Mouse (Mus musculus) megakaryocyte-erythroid progenitor cell, adult 5-6 weeks (primary cell): ENCODE data around the gene Gpr183. TPM values are rescaled to one million over a fixed set of nuclear protein-coding genes. Genes with fewer than 3 reads are reported as not detected.

ENCODE experiments used
- ATAC-seq: replicated peaks from 2 replicates; pipeline ENCODE4 v1.8.0; 2016; ENCODE audit warnings: mild to moderate bottlenecking, inconsistent platforms; ENCODE audit not compliant: severe bottlenecking, poor library complexity, low FRiP score, low TSS enrichment
- total RNA-seq, 2 experiments: library from RNA; stranded (forward) in 1 of 2; stranded (reverse) in 1 of 2; fragments of 200-1000, 215-1000 nt in 1 of 2; fragments of >200 nt in 1 of 2; fragmentation: Nextera tagmentation in 1 of 2; gene quantifications; 2 replicates each; pipeline ENCODE4 v1.2.3; 2014 to 2017

Gene Gpr183
- total RNA-seq, 2 experiments from 2014 or later = 0.52 to 0.94 TPM

GRCm38 (mm10) chr14:121937601-121938255 is 27.3 kb downstream of the Gpr183 start:
- ATAC-seq = peak; percentile 23; the same call in 1 of the 2 replicates

DNA sequence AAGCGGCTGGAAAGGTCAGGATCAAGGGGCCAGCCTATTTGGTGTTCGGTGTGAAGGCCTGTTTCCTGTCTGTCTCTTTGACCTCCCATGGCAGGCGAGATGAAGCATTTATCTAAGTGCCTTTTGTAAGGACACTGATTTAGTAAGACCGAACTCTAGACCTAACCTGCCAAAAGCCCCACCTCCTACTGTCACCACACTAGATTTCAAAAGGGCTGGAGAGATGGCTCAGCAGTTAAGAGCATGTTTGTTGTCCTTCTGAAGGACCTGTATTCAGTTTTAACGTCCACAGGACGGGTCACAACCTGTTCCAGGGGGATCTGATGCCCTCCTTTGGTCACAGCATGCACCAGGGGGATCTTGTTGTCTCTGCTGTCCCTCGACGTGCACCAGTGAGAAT is 28.1 kb downstream of the Gpr183 start:
- ATAC-seq = no peak

DNA sequence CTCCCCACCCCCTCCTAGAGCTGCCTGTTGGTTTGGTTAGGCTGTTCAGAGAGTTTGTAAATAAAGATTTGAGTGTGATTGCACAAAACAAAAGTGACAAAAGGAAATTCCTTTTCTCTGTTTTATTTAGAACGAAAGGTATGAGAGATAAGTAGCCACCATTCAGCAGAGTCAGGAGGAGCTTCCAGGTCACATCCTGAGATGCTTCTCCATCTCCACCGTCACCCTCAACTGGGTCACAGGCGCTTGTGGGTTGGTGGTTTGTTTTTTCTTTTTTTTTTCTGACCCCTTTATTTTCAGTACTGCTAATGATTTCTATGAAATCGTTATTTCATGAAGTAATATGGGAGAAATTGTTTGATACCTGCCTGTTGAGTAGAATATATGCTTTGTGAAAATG is 28.6 kb downstream of the Gpr183 start:
- ATAC-seq = no peak

GRCm38 (mm10) chr14:121934597-121934946 is 30.4 kb downstream of the Gpr183 start:
- ATAC-seq = no peak

DNA sequence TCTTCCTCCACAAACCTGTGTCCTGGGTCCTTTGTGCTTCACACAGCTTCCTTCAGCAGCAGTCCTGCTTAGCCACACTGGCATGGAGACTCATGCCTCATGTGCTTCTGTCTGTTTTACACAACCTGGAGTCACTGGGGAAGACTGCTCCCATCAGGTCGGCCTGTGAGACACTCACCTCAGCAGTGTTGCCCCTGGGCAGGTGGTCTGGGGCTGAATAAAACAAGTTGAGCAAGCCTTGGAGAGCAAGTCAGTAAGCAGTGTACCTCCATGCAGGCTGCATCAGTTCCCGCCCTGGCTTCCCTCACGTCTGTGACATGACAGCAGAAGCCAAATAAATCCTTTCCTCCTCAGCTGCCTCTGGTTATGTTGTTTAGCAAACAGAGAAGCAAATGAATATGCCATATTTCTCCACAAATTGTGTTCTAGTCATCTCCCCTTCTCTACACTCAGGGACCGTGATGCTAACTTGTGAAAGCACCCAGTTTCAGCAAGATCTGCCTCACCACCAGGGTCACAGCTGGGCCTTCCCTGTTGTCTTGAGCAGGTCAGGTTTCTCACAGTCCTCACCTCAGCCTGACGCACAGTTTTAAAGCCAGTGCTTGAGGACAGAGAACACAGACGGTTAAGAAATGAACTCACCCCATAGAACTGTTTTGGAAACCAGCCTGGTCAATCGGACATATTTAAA is 30.9 kb downstream of the Gpr183 start:
- ATAC-seq = no peak

DNA sequence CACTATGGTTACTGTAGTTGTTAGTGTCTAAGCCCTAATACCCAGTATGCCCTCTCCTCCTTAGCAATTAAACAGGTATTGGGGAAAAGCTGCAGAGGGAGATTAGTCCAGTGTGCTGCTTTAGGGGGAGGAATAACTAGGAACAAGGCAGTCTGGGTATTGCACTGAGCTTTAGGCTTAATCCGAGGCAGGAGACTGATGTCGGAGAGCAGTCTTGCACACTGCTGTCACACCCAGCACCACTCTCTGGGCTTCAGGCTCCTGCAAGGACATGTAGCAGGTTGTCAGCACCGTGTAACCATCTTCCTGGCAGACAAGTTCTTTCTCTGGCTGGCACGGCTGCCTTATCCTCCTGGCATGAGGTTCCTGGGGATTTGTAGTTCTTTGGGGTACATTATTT is 32.8 kb downstream of the Gpr183 start:
- ATAC-seq = no peak

DNA sequence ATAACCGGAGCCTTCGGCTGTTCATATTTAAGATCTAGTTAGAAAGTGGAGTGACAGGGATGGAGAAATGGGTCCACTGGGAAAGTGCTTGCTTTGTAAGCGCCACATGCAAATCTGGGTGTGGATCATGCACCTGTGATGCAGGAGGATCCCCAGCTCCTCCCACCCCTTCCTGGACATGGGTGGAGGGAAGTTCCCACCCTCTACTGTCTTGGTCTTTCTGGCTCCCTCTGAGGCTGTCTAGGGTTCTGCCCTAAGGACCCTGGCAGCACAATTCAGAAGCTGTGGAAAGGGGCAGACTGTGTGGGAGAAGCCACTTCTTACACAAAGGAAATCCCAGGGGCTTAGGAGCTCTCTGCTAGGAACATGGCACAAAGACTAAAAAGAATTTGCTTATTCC is 33.4 kb downstream of the Gpr183 start:
- ATAC-seq = no peak

- no peak for ATAC-seq
Observed at GRCm38 (mm10) chr14:121930731-121931383, 34.1 kb downstream of the Gpr183 start.

DNA sequence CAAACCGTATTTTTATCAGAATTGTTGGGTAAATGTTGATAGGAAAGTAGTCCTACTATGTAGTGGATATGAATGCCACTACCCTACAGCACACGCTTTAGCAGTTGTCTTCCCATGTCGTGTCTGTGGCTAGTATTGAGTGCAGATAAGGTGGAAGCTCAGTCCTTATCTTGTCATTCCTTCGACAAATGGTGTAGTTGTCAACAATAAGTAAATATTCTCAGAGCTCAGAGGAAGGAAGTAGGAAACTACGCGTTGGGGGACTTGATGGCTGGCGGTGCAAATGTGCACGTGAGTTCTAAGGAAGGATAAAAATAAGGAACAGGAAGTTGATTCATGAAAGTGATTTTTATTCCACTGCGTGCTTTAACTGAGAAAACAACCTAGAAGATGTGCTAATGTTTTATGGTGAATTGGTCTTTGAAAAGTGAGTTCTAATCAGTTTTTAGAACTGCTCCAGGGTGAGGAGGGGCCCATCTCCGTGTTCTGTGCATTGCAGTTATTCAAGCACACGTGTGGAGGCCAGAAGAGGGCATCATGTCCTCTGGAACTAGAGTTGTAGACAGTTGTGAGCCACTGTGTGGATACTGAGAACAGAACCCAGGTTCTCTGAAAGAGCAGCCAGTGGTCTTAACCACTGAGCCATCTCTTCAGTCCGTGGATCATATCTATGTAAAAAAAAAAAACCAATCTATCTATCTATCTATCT is 35.6 kb downstream of the Gpr183 start:
- peak; percentile 87 for ATAC-seq

GRCm38 (mm10) chr14:121928375-121929137 is 36.4 kb downstream of the Gpr183 start:
- ATAC-seq = peak; percentile 48

DNA sequence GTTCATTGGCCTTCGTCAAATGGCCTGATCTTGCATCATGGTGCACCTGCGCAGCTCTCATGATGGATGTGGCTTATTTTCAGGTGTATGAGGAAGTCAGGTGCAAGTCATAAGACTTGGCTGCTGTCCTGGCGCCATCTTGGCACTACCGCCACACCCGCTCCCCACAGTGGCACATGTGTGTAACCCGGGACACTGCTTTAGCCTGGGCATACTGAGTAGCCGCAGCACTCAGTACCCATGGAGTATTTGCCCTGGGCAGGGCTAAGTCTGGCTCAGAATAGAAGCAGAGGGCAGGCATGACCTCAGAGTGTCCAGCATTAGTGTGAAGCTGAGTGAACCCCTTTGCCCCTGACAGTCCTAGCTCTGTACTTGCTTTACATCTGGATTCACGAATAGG is 37.5 kb downstream of the Gpr183 start:
- no peak for ATAC-seq

DNA sequence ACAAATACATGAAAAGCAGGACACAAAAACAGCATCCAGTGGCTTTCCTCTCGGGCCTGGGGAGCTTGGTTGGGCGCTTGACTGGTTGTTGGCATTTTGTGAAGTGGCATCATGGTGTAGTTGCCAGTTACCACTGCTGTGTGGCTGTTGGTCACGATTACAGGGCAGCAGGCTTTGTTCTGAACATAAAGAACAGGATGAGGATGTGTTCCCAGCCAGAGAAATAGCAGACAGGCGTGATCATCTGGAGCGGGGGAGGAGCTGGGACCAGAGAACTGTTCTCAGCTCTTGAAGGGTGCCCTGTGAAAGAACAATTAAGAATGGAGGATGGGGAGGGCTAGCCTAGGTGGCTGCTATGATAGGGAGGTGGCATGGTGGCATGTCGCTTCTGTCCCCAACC is 38.1 kb downstream of the Gpr183 start:
- ATAC-seq = no peak

DNA sequence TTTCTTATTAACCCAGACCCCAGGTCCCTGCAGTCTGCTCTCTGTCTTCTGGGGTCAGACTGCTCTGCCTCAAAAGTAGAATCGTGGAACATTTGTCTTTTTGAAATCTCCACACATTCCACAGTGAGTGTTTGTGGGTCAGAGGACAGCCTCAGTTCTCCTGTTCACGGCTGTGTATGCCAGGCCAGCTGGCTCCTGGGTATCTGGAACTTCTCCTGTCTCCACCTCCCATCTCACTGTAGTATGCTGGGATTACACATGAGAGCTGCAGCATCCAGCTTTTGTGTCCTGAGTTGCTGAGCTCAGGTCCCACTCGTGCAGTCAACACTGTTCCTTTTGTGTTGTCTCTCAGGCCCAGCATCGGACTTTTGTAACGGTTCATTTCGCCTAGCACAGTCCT is 40.1 kb downstream of the Gpr183 start:
- no peak for ATAC-seq

DNA sequence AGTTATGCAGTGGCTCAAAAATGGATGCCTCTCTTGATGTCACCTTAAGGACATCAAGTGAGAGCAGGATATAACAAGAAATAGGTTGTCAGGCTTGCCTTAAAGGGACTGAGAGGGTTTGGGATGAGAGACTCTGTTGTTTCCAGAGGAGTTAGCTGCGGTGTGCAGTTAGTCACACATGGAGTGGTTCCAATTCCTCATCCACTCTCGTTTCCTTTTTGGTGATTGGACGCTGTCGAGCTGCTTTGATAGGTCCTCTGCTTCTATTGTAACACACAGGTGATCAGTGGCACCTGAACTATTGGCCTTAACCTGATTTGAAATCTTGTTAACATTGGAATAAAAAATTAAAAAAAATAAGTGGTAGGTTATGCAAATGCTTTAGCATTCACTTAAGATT is 42.3 kb downstream of the Gpr183 start:
- no peak for ATAC-seq

GRCm38 (mm10) chr14:121922016-121922415 is 43.0 kb downstream of the Gpr183 start:
- ATAC-seq = no peak

- no peak for ATAC-seq
Observed at GRCm38 (mm10) chr14:121920511-121921124, 44.4 kb downstream of the Gpr183 start.

DNA sequence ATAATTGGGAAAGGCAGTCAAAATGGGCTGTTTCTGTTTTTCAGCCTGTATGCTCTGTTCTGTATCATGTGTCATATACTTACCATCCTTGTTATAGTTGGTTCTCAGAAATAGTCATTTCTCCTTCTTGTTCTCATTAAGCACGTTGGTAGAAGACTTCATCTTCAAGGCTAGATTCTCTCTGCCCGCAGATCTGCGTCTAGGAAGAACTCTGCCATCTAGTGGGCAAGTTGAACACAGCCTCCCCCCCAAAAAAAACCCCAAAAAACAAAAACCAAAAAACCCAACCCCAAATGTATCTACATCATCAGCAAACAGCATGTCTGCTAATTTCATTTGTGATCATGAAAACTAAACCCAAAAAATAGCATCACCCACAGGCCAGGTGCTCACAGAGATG is 45.2 kb downstream of the Gpr183 start:
- peak; percentile 37; the same call in 1 of the 2 replicates for ATAC-seq

- no peak for ATAC-seq
Observed at GRCm38 (mm10) chr14:121918266-121918665, 46.7 kb downstream of the Gpr183 start.
